Comparison of ENCODE assay signal across 7 mouse cellular contexts in genomic region chr11:61225941-61226412, GRCm38 (mm10). TPM values are rescaled to one million over a fixed set of nuclear protein-coding genes. Genes with fewer than 3 reads are reported as not detected.
DNase-seq lines count a peak whose midpoint lies in the region; ATAC-seq and TF ChIP-seq lines count a peak whose summit lies in the region.

No protein-coding gene starts in this region.

- peaks cover 42% of the 10 kb centered on the region for H3K4me1 ChIP-seq in cerebellum, adult 2 months (ENCODE audit: control insufficient read depth, insufficient read depth, low read length)
- peaks cover 46% of the 10 kb centered on the region for H3K4me1 ChIP-seq in heart, embryonic 13.5 days
- H3K4me1 ChIP-seq in lung, embryonic 14.5 days (ENCODE audit: insufficient read depth): no peaks in the 10 kb centered on the region

- no peak overlapping the region for H3K4me3 ChIP-seq in cerebellum, adult 2 months (replicated peaks; ENCODE audit: insufficient read depth, low read depth, low read length)
- H3K4me3 ChIP-seq in heart, embryonic 13.5 days: no peak overlapping the region
- H3K4me3 ChIP-seq in lung, embryonic 14.5 days (ENCODE audit: low read depth, low read length): no peak overlapping the region

- no peak overlapping the region for H3K4me2 ChIP-seq in heart, embryonic 13.5 days
- no peak overlapping the region for H3K4me2 ChIP-seq in lung, embryonic 14.5 days

- H3K27me3 ChIP-seq in cerebellum, adult 2 months (ENCODE audit: control insufficient read depth, insufficient read depth, low read length): no peaks in the 10 kb centered on the region
- no peaks in the 10 kb centered on the region for H3K27me3 ChIP-seq in heart, embryonic 13.5 days (replicated peaks)
- H3K27me3 ChIP-seq in lung, embryonic 14.5 days (ENCODE audit: insufficient read depth, low read length): no peaks in the 10 kb centered on the region

- H3K9ac ChIP-seq in heart, embryonic 13.5 days: no peak overlapping the region
- no peak overlapping the region for H3K9ac ChIP-seq in lung, embryonic 14.5 days

- no peak for TF ChIP-seq POLR2A in brain, embryonic 14.5 days (IDR thresholded peaks at IDR 0.05; ENCODE audit: borderline replicate concordance, extremely low read depth, insufficient read depth, insufficient read length, poor library complexity, severe bottlenecking)
- TF ChIP-seq POLR2A in cerebellum, adult 2 months (IDR thresholded peaks at IDR 0.05; ENCODE audit: borderline replicate concordance, insufficient read depth, low read length): 0 out of 2 replicates have a peak, but pooled peaks have one; percentile 21

- no peak for TF ChIP-seq CTCF in brain, embryonic 14.5 days (IDR thresholded peaks at IDR 0.05; ENCODE audit: borderline replicate concordance, extremely low read depth, insufficient read depth, insufficient read length)
- TF ChIP-seq CTCF in cerebellum, adult 2 months (IDR thresholded peaks at IDR 0.05; ENCODE audit: borderline replicate concordance, insufficient read depth, low read depth, low read length): no peak
- TF ChIP-seq CTCF in lung, embryonic 14.5 days (IDR thresholded peaks at IDR 0.05; ENCODE audit: low read depth): no peak

- H3K27ac ChIP-seq in cerebellum, adult 2 months (ENCODE audit: insufficient read depth, low read length): peak overlapping the region; percentile 94
- H3K27ac ChIP-seq in heart, embryonic 13.5 days (replicated peaks): peak overlapping the region; percentile 40
- no peak overlapping the region; the same call in 1 of the 2 replicates for H3K27ac ChIP-seq in lung, embryonic 14.5 days (ENCODE audit: low read depth)

- H3K36me3 ChIP-seq in heart, embryonic 13.5 days: no peaks in the 10 kb centered on the region
- no peaks in the 10 kb centered on the region for H3K36me3 ChIP-seq in lung, embryonic 14.5 days (ENCODE audit: insufficient read depth)

- peak; percentile 73 for DNase-seq in brain, embryonic 14.5 days (ENCODE audit: low read depth)
- DNase-seq in cerebellum, adult 2 months: peak; percentile 94 to 98
- peak; percentile 69 for DNase-seq in lung, embryonic 14.5 days
- no peak for DNase-seq in thymus, postnatal 10 days (ENCODE audit: low spot score in 2 of 2)
- DNase-seq in adrenal gland, postnatal 36 days: no peak

- 11% methylated on average over 6 of the region's 6 CpGs for whole genome bisulfite sequencing in cerebellum, adult 2 months
- 48% methylated on average over 6 of the region's 6 CpGs for WGBS in heart, embryonic 13.5 days
- WGBS in lung, embryonic 14.5 days: 52% methylated on average over 6 of the region's 6 CpGs

- no peaks in the 10 kb centered on the region for H3K9me3 ChIP-seq in heart, embryonic 13.5 days
- no peaks in the 10 kb centered on the region for H3K9me3 ChIP-seq in lung, embryonic 14.5 days (ENCODE audit: low read depth, low read length)

- ATAC-seq in heart, embryonic 13.5 days (ENCODE audit: extremely low read depth, insufficient number of reproducible peaks, low FRiP score, low TSS enrichment): no peak
- peak; percentile 70 for ATAC-seq in lung, embryonic 14.5 days (ENCODE audit: insufficient read depth)
- no peak for ATAC-seq in CD4-positive, CD25-positive, alpha-beta regulatory T cell, adult 4 months

RNA-seq across cellular contexts. Expression of gene Aldh3a1, which starts 18.6 kb away (rescaled TPM):
- 0.08 TPM in 1 of 2 replicates, not detected in the other for polyA plus RNA-seq in brain, embryonic 14.5 days (2012; rRNA removed)
- polyA plus RNA-seq in cerebellum, adult 2 months (2012; rRNA removed): 1.2 and 2.1 TPM in 2 replicates
- 0.08 and 0.17 TPM in 2 replicates for polyA plus RNA-seq in heart, embryonic 13.5 days (2015; fragmentation: Nextera tagmentation; extraction: Ambion mirVana)
- polyA plus RNA-seq in lung, embryonic 14.5 days (2014; fragmentation: Nextera tagmentation; extraction: Ambion mirVana): 0.11 TPM in 1 of 2 replicates, not detected in the other
- total RNA-seq in adrenal gland, postnatal 36 days (2021): under 1 TPM in 1 of 2 experiments, not detected in 1; 0.95 TPM
- not detected for polyA plus RNA-seq in CD4-positive, CD25-positive, alpha-beta regulatory T cell, adult 4 months (2017; shearing (Covaris generic))

RNA-seq across cellular contexts. Expression of gene Aldh3a2, which starts 41.3 kb away (rescaled TPM):
- polyA plus RNA-seq in brain, embryonic 14.5 days (2012; rRNA removed): 29.0 and 29.4 TPM in 2 replicates
- 68.4 and 74.8 TPM in 2 replicates for polyA plus RNA-seq in cerebellum, adult 2 months (2012; rRNA removed)
- 26.0 and 26.9 TPM in 2 replicates for polyA plus RNA-seq in heart, embryonic 13.5 days (2015; fragmentation: Nextera tagmentation; extraction: Ambion mirVana)
- 37.6 and 39.4 TPM in 2 replicates for polyA plus RNA-seq in lung, embryonic 14.5 days (2014; fragmentation: Nextera tagmentation; extraction: Ambion mirVana)
- 10 to 100 TPM; 46.1 to 63.7 TPM for total RNA-seq in adrenal gland, postnatal 36 days (2021)
- 10 to 100 TPM; 35.8 to 49.3 TPM for polyA plus RNA-seq in CD4-positive, CD25-positive, alpha-beta regulatory T cell, adult 4 months (2017; shearing (Covaris generic))

RNA-seq across cellular contexts. Expression of gene Usp22, which starts 51.1 kb away (rescaled TPM):
- 318 and 370 TPM in 2 replicates for polyA plus RNA-seq in brain, embryonic 14.5 days (2012; rRNA removed)
- 142 and 148 TPM in 2 replicates for polyA plus RNA-seq in cerebellum, adult 2 months (2012; rRNA removed)
- 69.9 and 76.1 TPM in 2 replicates for polyA plus RNA-seq in heart, embryonic 13.5 days (2015; fragmentation: Nextera tagmentation; extraction: Ambion mirVana)
- 163 and 167 TPM in 2 replicates for polyA plus RNA-seq in lung, embryonic 14.5 days (2014; fragmentation: Nextera tagmentation; extraction: Ambion mirVana)
- 10 to 100 TPM; 59.1 to 99.4 TPM for total RNA-seq in adrenal gland, postnatal 36 days (2021)
- polyA plus RNA-seq in CD4-positive, CD25-positive, alpha-beta regulatory T cell, adult 4 months (2017; shearing (Covaris generic)): 10 to 100 TPM; 11.3 to 13.1 TPM

Comparison
In these comparisons a context has a peak if more than half of its experiments do, and no peak if none do; other contexts are left out.
1. DNase-seq: peak in brain, embryonic 14.5 days (single experiment), cerebellum, adult 2 months (2 of 2) and lung, embryonic 14.5 days (single experiment); none in thymus, postnatal 10 days (0 of 2) and adrenal gland, postnatal 36 days (0 of 2).